Mouse (Mus musculus) activated CD4-positive, CD25-positive, alpha-beta regulatory T cell, adult 9 weeks (primary cell): ENCODE results near the gene Hspb1. TPM values are rescaled to one million over a fixed set of nuclear protein-coding genes. Genes with fewer than 3 reads are reported as not detected.

ENCODE experiments used
- polyA plus RNA-seq: library from polyadenylated mRNA; unstranded; fragments of 100-300 nt; shearing (Covaris generic); gene quantifications from one replicate; pipeline ENCODE4 v1.2.1, GENCODE M21; 2017

Gene Hspb1
- polyA plus RNA-seq: 1.4 TPM

GRCm38 (mm10) chr5:135887675-135888102 is at the start of gene Hspb1:
Gene Hspb1 (plus strand): TSS chr5:135887919.

GRCm38 (mm10) chr5:135934481-135935175 is 46.9 kb downstream of the Hspb1 start, which contains the start of gene Ywhag:
Gene Ywhag (minus strand): TSS chr5:135934616.

Other genes starting within 250 kb of the Hspb1 start
- 85.0 TPM for gene Por, start 217.9 kb upstream of the Hspb1 start, polyA plus RNA-seq
- gene Tmem120a, start 143.5 kb upstream of the Hspb1 start, polyA plus RNA-seq: 60.2 TPM
- gene Styxl1, start 109.5 kb upstream of the Hspb1 start, polyA plus RNA-seq: 0.67 TPM
- gene Mdh2, start 109.4 kb upstream of the Hspb1 start, polyA plus RNA-seq: 545 TPM
- gene Srrm3, start 81.0 kb upstream of the Hspb1 start, polyA plus RNA-seq: not detected
- 74.8 TPM for gene Ywhag, start 46.7 kb downstream of the Hspb1 start, polyA plus RNA-seq
- gene Ssc4d, start 86.6 kb downstream of the Hspb1 start, polyA plus RNA-seq: 1.1 TPM
- not detected for gene Zp3, start 92.2 kb downstream of the Hspb1 start, polyA plus RNA-seq
- gene Dtx2, start 106.9 kb downstream of the Hspb1 start, polyA plus RNA-seq: 23.3 TPM
- gene Upk3b, start 150.6 kb downstream of the Hspb1 start, polyA plus RNA-seq: not detected
- gene Upk3bl, start 166.6 kb downstream of the Hspb1 start, polyA plus RNA-seq: not detected
- 2.1 TPM for gene Rasa4, start 196.0 kb downstream of the Hspb1 start, polyA plus RNA-seq
- 176 TPM for gene Polr2j, start 228.7 kb downstream of the Hspb1 start, polyA plus RNA-seq
- 58.2 TPM for gene Lrwd1, start 248.2 kb downstream of the Hspb1 start, polyA plus RNA-seq
- 64.1 TPM for gene Alkbh4, start 248.2 kb downstream of the Hspb1 start, polyA plus RNA-seq